Mouse (Mus musculus) kidney, postnatal 36 days (tissue): ENCODE measurements around the gene Aass.

ENCODE experiments used
- DNase-seq, 2 experiments: peaks; one replicate each; pipeline ENCODE4 v3.0.0; 2021 to 2022; ENCODE audit warnings: mixed read lengths in 2 of 2

Gene Aass

DNA sequence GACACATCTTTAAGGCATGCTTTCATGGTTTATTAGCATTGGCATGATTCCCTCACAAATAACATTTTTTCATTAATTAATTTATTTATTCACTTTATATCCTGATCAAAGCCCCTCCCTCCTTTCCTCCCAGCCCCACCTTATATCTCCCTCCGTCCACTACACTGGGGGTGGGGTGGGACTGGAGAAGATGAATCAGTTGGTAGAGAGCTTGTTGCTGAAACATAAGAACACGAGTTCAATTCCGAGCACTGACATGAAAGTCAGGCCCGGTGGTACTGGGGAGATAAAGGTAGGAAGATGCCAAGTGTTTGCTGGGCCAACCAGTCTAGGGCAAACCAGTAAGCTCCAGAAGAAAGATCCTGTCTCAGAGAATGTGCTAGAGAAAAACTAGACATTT is 84.0 kb downstream of the Aass start:
- no peak for DNase-seq

DNA sequence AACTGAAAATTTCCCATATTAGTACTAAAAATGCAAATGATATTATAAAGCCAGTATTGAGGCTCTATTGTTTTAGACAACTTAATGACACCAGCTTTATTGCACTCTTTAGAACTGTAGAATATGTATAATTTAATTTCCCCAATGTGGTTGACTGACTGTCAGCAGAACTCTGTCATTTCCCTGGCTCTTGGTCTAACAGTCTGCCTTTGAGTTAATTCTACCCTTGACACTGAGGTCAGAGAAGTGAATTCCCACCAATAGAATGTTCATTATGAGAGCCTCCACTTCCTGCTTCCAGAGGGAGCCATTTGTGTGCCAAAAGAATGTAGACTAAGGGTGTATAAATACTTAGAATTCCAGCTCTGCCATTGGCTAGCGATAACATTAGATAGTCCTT is 104.5 kb downstream of the Aass start:
- DNase-seq, result no peak
